Mouse (Mus musculus): ENCODE measurements at regions not wholly inside any gene's neighbourhood (a gene's known extent, or its start where the extent isn't known, plus 50 kb on each side); places are given as distances from the start of the nearest gene placed in this dataset.

DNA sequence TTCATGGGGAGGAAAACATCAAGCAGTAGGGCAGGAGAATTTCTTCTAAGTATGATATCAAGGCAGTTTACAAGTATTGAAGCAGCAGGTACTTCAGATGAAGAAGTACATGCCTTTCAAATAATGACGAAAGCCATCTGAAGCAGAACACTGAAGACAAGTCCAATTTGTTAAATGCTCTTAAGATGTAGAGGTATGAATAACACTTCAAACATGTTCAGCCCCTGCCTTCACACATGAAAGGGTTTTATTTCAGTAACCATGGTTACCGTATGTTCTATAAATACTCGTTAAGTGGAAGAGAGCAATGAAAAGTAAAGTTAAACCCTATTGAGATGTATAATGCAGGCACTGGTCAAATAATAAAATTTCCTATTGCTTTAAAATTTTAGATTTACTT lies 101.8 kb downstream of the Mospd2 start:
- DNase-seq = no peak

DNA sequence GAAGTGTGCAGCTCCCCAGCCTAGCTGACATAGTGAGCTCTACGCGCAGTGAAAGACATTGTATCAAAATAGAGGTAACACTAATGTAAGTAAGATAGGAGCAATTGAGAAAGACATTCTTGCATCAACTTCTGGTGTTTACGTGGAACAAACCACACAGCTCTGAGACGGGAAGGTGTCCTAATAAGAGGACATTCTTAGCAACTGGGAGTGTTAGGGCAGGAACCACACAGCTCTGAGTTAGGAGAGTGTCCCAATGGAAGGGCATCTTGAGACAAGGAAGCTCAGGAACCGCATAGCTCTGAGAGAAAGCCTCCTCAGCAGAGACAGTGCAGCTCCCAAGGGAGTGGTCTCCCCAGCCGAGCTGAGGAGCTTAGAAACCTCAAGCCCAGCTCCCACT lies 139.8 kb downstream of the Mospd2 start:
- no peak for DNase-seq

DNA sequence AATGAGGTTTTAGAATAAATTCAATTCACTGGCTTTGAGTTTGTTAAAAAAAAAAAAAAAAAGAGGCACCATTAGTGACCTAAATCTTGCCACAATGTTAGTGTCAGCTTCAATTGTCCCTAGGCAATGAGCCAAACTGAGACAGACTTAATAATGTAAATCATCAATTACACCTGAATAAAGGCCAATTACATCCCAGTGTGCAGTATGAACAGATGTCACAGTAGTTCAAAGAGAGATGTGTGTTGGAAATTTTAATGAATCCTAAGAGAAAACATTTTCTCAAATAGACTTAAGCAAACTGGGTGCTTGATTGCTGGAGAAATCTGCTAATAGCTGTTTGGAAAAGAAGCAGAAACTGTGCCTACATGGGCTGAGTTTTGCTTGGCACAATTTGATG lies 159.3 kb downstream of the Mospd2 start:
- no peak for DNase-seq

DNA sequence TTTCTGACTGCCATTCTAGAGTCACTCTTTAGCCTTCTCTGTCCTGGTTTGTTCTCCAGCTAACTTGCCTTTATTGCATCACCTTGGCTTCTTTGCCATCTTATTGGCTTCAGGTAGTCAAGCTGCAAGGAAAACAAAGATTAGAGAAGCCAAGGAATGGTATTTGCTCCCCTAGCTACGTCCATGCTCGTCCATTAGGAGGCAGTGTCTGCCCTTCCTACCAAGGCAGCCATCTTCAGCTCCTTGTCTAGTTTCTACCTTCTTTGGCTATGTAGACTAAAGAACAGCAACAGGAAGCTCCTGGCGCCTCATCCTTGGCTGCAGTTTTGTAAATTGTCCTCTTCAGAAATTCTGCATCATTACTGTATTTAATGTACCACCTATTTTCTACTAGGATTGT lies 192.9 kb downstream of the Mospd2 start:
- peak; percentile 3 for DNase-seq

- no peak for DNase-seq
These were observed 215.3 kb downstream of the Mospd2 start for GRCm38 (mm10) chrX:164764919-164765318.

DNA sequence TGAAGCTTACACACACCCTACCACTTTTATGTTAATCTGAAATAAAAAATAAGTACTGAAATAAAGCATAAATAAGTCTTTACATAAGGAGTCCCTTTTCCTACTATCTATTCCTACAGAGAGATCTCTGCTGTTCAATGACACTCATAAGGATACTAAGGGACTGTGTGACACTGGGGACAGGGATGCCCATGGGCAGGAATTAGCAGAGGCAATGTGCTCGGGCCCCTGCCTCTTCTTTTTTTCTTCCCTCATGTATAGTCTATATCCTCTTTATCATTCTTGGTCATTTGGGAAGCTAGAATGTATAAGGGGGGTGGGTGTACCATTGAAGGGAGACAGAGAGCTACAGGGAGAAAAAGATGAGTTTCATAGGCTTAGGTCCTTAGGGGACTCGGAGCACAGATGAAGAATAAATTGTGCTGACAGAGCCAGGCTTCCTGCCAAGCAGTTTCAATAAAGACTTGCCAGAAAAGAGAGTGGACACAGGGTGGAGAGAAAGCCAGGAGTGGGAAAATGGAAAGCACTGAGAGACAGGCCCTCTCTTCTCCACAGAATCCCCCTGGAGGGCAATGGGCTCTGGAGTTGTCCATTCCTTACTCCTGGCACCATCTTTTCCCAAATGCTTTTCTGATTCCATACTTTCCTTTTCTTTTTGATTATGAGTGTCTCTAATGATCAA lies 216.3 kb downstream of the Mospd2 start:
- no peak for DNase-seq

GRCm38 (mm10) chrX:164745552-164746217 lies 234.5 kb downstream of the Mospd2 start:
- no peak for DNase-seq

Data from thymus, postnatal 4 days (tissue).